Mouse (Mus musculus): ENCODE measurements around the gene Gli2.

DNA sequence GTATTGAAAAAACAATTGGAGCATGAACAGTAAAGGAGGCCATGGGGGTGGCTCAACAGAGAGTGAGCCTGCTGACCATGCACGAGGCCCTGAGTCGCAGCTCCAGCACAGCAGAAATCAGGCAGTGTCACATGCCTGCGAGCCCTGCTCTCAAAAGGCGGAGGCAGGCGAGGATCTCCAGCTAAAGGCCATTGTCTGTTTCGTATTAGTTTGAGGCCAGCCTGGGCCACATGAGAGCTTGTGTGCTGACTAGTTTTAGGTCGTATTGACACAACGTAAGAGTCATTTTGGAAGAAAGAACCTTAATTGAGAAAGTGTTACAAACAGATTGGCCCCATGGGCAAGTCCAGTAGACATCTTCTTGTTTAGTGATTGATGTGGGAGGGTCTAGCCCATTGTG lies 17.5 kb downstream of the Gli2 start:
- TF ChIP-seq POLR2A (IDR thresholded peaks at IDR 0.05; ENCODE audit: insufficient read length, low read depth): no peak
- no peak for TF ChIP-seq TCF12 (IDR thresholded peaks at IDR 0.05; ENCODE audit: insufficient read depth, poor library complexity, severe bottlenecking)
- no peak for TF ChIP-seq E2F4 (IDR thresholded peaks at IDR 0.05; ENCODE audit: insufficient read depth)
- no peak for TF ChIP-seq USF1 (IDR thresholded peaks at IDR 0.05; ENCODE audit: low read depth)

All from myocyte (in vitro differentiated cells).